Mouse (Mus musculus) erythroblast, adult 5-6 weeks (primary cell): Measurements from ENCODE around the gene Plekhg5. TPM values are rescaled to one million over a fixed set of nuclear protein-coding genes. Genes with fewer than 3 reads are reported as not detected.

Source experiments
- ATAC-seq: replicated peaks from 2 replicates; pipeline ENCODE4 v1.8.0; 2016; ENCODE audit warnings: moderate number of reproducible peaks, mild to moderate bottlenecking, moderate TSS enrichment, inconsistent platforms; ENCODE audit not compliant: poor library complexity, low FRiP score, severe bottlenecking
- total RNA-seq, 2 experiments: library from RNA; stranded (forward) in 1 of 2; stranded (reverse) in 1 of 2; fragments of 150-400 nt in 1 of 2; fragments of 200-764, 138-1000 nt in 1 of 2; gene quantifications; 2 replicates each; pipeline versions ENCODE4 v1.2.3 to v1.2.4; 2015 to 2017; ENCODE audit warnings: low replicate concordance in 2 of 2

Plekhg5 gene
- total RNA-seq, 2 experiments from 2014 or later: 1.4 TPM; not detected in 1

- ATAC-seq: peak; percentile 80
Observed at GRCm38 (mm10) chr4:152138497-152139260, 66.4 kb downstream of the Plekhg5 start.

GRCm38 (mm10) chr4:152140441-152140840 lies 68.1 kb downstream of the Plekhg5 start:
- peak; percentile 67 for ATAC-seq

- ATAC-seq: no peak
Observed at GRCm38 (mm10) chr4:152141521-152142135, 69.3 kb downstream of the Plekhg5 start.

GRCm38 (mm10) chr4:152143632-152144031 lies 71.3 kb downstream of the Plekhg5 start:
- no peak for ATAC-seq

GRCm38 (mm10) chr4:152145473-152145872 lies 73.2 kb downstream of the Plekhg5 start:
- ATAC-seq: no peak

GRCm38 (mm10) chr4:152146033-152146827 lies 73.9 kb downstream of the Plekhg5 start:
- ATAC-seq: no peak

GRCm38 (mm10) chr4:152150546-152150945 lies 78.2 kb downstream of the Plekhg5 start:
- no peak for ATAC-seq

- ATAC-seq: no peak
Observed at GRCm38 (mm10) chr4:152151451-152151965, 79.2 kb downstream of the Plekhg5 start.

- no peak for ATAC-seq
Observed at GRCm38 (mm10) chr4:152151966-152152544, 79.8 kb downstream of the Plekhg5 start, which contains the start of gene Espn. TSS of gene Espn (minus strand) at chr4:152152371.

- ATAC-seq: peak; percentile 60
Observed at GRCm38 (mm10) chr4:152153771-152154177, 81.5 kb downstream of the Plekhg5 start.

- no peak for ATAC-seq
Observed at GRCm38 (mm10) chr4:152155019-152155418, 82.7 kb downstream of the Plekhg5 start.

GRCm38 (mm10) chr4:152157779-152158584 lies 85.7 kb downstream of the Plekhg5 start:
- ATAC-seq: no peak

GRCm38 (mm10) chr4:152158585-152159284 lies 86.4 kb downstream of the Plekhg5 start, which contains the start of gene Hes2:
TSS of gene Hes2 (plus strand) at chr4:152158867.
- no peak for ATAC-seq

GRCm38 (mm10) chr4:152159285-152159678 lies 87.0 kb downstream of the Plekhg5 start:
- no peak for ATAC-seq

- ATAC-seq: no peak
Observed at GRCm38 (mm10) chr4:152160748-152161147, 88.5 kb downstream of the Plekhg5 start.

- ATAC-seq: no peak
Observed at GRCm38 (mm10) chr4:152161601-152162000, 89.3 kb downstream of the Plekhg5 start.

GRCm38 (mm10) chr4:152162748-152163147 lies 90.5 kb downstream of the Plekhg5 start:
- ATAC-seq: no peak
